Mouse (Mus musculus) left cerebral cortex, postnatal 36 days (tissue): ENCODE results near the gene Cyp24a1. TPM values are rescaled to one million over a fixed set of nuclear protein-coding genes. Genes with fewer than 3 reads are reported as not detected.
"Not testable (repeated sequence)": the region's sequence is repeated elsewhere in the genome, so short reads cannot be mapped to it uniquely, and the experiment has no call there.

Experiments used
- DNase-seq, 2 experiments: peaks; one replicate each; pipeline ENCODE4 v3.0.0; 2021 to 2022; ENCODE audit warnings: low spot score in 2 of 2, mixed read lengths in 1 of 2
- intact Hi-C: fragments of 180-260 bp; cut with DNase I; formaldehyde crosslinking; loops from one replicate; pipeline ENCODE4 v1.15.1; 2025
- total RNA-seq, 2 experiments: library from RNA; stranded (reverse); gene quantifications; 2 replicates each; pipeline ENCODE4 v1.2.3; 2021

Cyp24a1 gene
- total RNA-seq, 2 experiments from 2014 or later = not detected

- intact Hi-C loops = no loop called here
- no peak for DNase-seq
Measured at GRCm38 (mm10) chr2:170498011-170498410, 1.1 kb upstream of the Cyp24a1 start.

- peak in 1 of 2 experiments; percentile 26 for DNase-seq
- intact Hi-C loops = no loop called here
Measured at GRCm38 (mm10) chr2:170496154-170496930, 603 bp downstream of the Cyp24a1 start, which contains the start of gene Pfdn4. TSS of gene Pfdn4 (plus strand) at chr2:170496428.

GRCm38 (mm10) chr2:170494784-170495710 is 1.9 kb downstream of the Cyp24a1 start:
- intact Hi-C loops = no loop called here
- DNase-seq = no peak

GRCm38 (mm10) chr2:170487890-170488502 is 8.9 kb downstream of the Cyp24a1 start:
- intact Hi-C loops = no loop called here
- no peak for DNase-seq

GRCm38 (mm10) chr2:170487202-170487601 is 9.7 kb downstream of the Cyp24a1 start:
- intact Hi-C loops = no loop called here

GRCm38 (mm10) chr2:170483914-170484313 is 13.0 kb downstream of the Cyp24a1 start:
- no peak for DNase-seq
- intact Hi-C loops = no loop called here

More at GRCm38 (mm10) chr2:170487202-170487601, 9.7 kb downstream of the Cyp24a1 start:
- no peak for DNase-seq

- intact Hi-C loops = no loop called here
- DNase-seq = no peak
Measured at GRCm38 (mm10) chr2:170482019-170482540, 14.9 kb downstream of the Cyp24a1 start.

- intact Hi-C loops = no loop called here
Measured at GRCm38 (mm10) chr2:170476643-170477042, 20.3 kb downstream of the Cyp24a1 start.

GRCm38 (mm10) chr2:170476215-170476614 is 20.7 kb downstream of the Cyp24a1 start:
- intact Hi-C loops = no loop called here
- no peak for DNase-seq

More at GRCm38 (mm10) chr2:170476643-170477042, 20.3 kb downstream of the Cyp24a1 start:
- no peak for DNase-seq

- DNase-seq = no peak
- intact Hi-C loops = no loop called here
Measured at GRCm38 (mm10) chr2:170475164-170475563, 21.8 kb downstream of the Cyp24a1 start.

- intact Hi-C loops = no loop called here
Measured at GRCm38 (mm10) chr2:170474125-170474524, 22.8 kb downstream of the Cyp24a1 start.

GRCm38 (mm10) chr2:170470591-170470990 is 26.4 kb downstream of the Cyp24a1 start:
- intact Hi-C loops = no loop called here
- no peak for DNase-seq

More at GRCm38 (mm10) chr2:170474125-170474524, 22.8 kb downstream of the Cyp24a1 start:
- DNase-seq = no peak

- intact Hi-C loops = no loop called here
- DNase-seq = peak; percentile 15 to 24
Measured at GRCm38 (mm10) chr2:170469616-170470308, 27.2 kb downstream of the Cyp24a1 start.

- no peak for DNase-seq
- intact Hi-C loops = no loop called here
Measured at GRCm38 (mm10) chr2:170468009-170468408, 28.9 kb downstream of the Cyp24a1 start.

- no peak for DNase-seq
- intact Hi-C loops = no loop called here
Measured at GRCm38 (mm10) chr2:170464817-170465216, 32.1 kb downstream of the Cyp24a1 start.

GRCm38 (mm10) chr2:170461652-170462051 is 35.3 kb downstream of the Cyp24a1 start:
- DNase-seq = no peak
- intact Hi-C loops = no loop called here

GRCm38 (mm10) chr2:170459805-170460204 is 37.1 kb downstream of the Cyp24a1 start:
- DNase-seq = no peak
- intact Hi-C loops = no loop called here

- intact Hi-C loops = no loop called here
Measured at GRCm38 (mm10) chr2:170459183-170459582, 37.8 kb downstream of the Cyp24a1 start.

GRCm38 (mm10) chr2:170453809-170454208 is 43.1 kb downstream of the Cyp24a1 start:
- intact Hi-C loops = not testable (repeated sequence)

More at GRCm38 (mm10) chr2:170459183-170459582, 37.8 kb downstream of the Cyp24a1 start:
- DNase-seq = no peak

More at GRCm38 (mm10) chr2:170453809-170454208, 43.1 kb downstream of the Cyp24a1 start:
- DNase-seq = not testable (repeated sequence)
